Mouse (Mus musculus) lung, adult 2 months (tissue): ENCODE data around the gene Grin2b.

Source experiments
- CTCF ChIP-seq: fragments of 200-500 bp; IDR thresholded peaks from 2 replicates; pipeline ENCODE4 v1.5.1; 2011; ENCODE audit warnings: mild to moderate bottlenecking, low read length, control low read depth; ENCODE audit not compliant: insufficient read depth
- POLR2A ChIP-seq: fragments of 200-500 bp; IDR thresholded peaks from 2 replicates; pipeline ENCODE4 v1.6.1; 2011; ENCODE audit warnings: low read depth, mild to moderate bottlenecking, control low read depth, low read length, borderline replicate concordance; ENCODE audit errors: extremely low read depth

DNA sequence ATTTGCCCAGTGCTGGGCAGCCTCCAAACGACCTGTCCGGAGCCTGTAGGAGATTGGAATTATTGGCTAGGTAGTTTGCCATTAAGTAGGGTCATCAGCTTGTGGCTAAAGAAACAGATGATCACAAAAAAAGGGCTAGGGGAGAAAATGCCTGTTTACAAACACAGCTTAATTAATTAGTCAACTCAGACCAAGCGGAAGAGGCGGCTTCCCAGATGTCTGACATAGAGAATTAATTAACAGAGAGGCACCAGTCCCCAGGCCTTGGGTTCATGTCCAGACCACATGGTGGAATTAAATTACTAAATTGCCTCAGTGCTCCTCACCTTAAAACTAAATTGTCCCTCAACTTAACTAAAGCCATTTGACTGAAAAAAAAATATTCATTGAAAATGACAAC lies 376.4 kb downstream of the Grin2b start:
- TF ChIP-seq CTCF (no peak), POLR2A (no peak)
